Mouse (Mus musculus) megakaryocyte, embryonic 14.5 days (primary cell): ENCODE measurements at regions not wholly inside any gene's neighbourhood (a gene's known extent, or its start where the extent isn't known, plus 50 kb on each side); places are given as distances from the start of the nearest gene placed in this dataset.

Experiments
- H3K27me3 ChIP-seq: replicated peaks from 2 replicates; pipeline ENCODE3; 2012; ENCODE audit warnings: inconsistent platforms
- H3K36me3 ChIP-seq: replicated peaks from 2 replicates; pipeline ENCODE3; 2012; ENCODE audit warnings: low read length, inconsistent platforms, mixed read lengths
- H3K4me1 ChIP-seq: 2 replicates; pipeline ENCODE4 v1.6.1; 2012; ENCODE audit warnings: inconsistent platforms
- H3K4me3 ChIP-seq: replicated peaks from 2 replicates; pipeline ENCODE3; 2012; ENCODE audit warnings: moderate library complexity, mild to moderate bottlenecking, inconsistent platforms
- H3K9me3 ChIP-seq: 2 replicates; pipeline ENCODE4 v1.6.1; 2012; ENCODE audit warnings: inconsistent platforms
- FLI1 ChIP-seq: IDR thresholded peaks from 2 replicates; pipeline ENCODE4 v1.6.1; 2012; ENCODE audit warnings: low read length, inconsistent platforms, mixed read lengths
- GATA1 ChIP-seq: IDR thresholded peaks from 3 replicates; pipeline ENCODE4 v1.6.1; 2012; ENCODE audit warnings: mixed read lengths, low read length, inconsistent platforms, borderline replicate concordance

GRCm38 (mm10) chr8:34222187-34222586, 110.7 kb upstream of the Gm10131 start:
- peaks cover 18% of the 10 kb centered on the region for H3K9me3 ChIP-seq
- H3K4me1 ChIP-seq = peaks cover 6% of the 10 kb centered on the region; the same call in 1 of the 2 replicates
- peaks cover 18% of the 10 kb centered on the region for H3K27me3 ChIP-seq
- no peaks in the 10 kb centered on the region for H3K36me3 ChIP-seq
- TF ChIP-seq FLI1 = no peak
- TF ChIP-seq GATA1 = no peak
- H3K4me3 ChIP-seq = no peak overlapping the region
